Mouse (Mus musculus) midbrain, embryonic 16.5 days (tissue): Measurements from ENCODE around the gene Rnaset2b. TPM values are rescaled to one million over a fixed set of nuclear protein-coding genes. Genes with fewer than 3 reads are reported as not detected.
"Not testable (repeated sequence)": the region's sequence is repeated elsewhere in the genome, so short reads cannot be mapped to it uniquely, and the experiment has no call there.

Experiments used
- ATAC-seq: fragments of 200-750 bp; cut with Nextera tagmentation; 2 replicates; pipeline ENCODE4 v1.8.0; 2017; ENCODE audit warnings: moderate TSS enrichment
- H3K27ac ChIP-seq: fragments of 300-500 bp; sonication (generic); 2 replicates; pipeline ENCODE4 v1.5.1; 2014; ENCODE audit warnings: mild to moderate bottlenecking, low read length, mixed read lengths
- H3K27me3 ChIP-seq: fragments of 300-500 bp; sonication (generic); 2 replicates; pipeline ENCODE4 v1.6.1; 2014; ENCODE audit warnings: low read depth, low read length, mixed read lengths; ENCODE audit not compliant: control insufficient read depth, insufficient read depth
- H3K36me3 ChIP-seq: fragments of 300-500 bp; sonication (generic); 2 replicates; pipeline ENCODE4 v1.6.1; 2014; ENCODE audit warnings: mild to moderate bottlenecking, low read length, moderate library complexity, mixed read lengths; ENCODE audit not compliant: control insufficient read depth, insufficient read depth
- H3K4me1 ChIP-seq: fragments of 300-500 bp; sonication (generic); 2 replicates; pipeline ENCODE4 v1.6.1; 2014; ENCODE audit warnings: mild to moderate bottlenecking, low read length, mixed read lengths; ENCODE audit not compliant: control insufficient read depth, insufficient read depth
- H3K4me2 ChIP-seq: fragments of 300-500 bp; sonication (generic); 2 replicates; pipeline ENCODE4 v1.6.1; 2014; ENCODE audit warnings: mild to moderate bottlenecking, low read length, mixed read lengths
- H3K4me3 ChIP-seq: fragments of 300-500 bp; sonication (generic); 2 replicates; pipeline ENCODE4 v1.5.1; 2014; ENCODE audit warnings: low read depth, mild to moderate bottlenecking, low read length, moderate library complexity, mixed read lengths
- H3K9ac ChIP-seq: fragments of 300-500 bp; sonication (generic); 2 replicates; pipeline ENCODE4 v1.6.1; 2014; ENCODE audit warnings: low read depth, low read length, mixed read lengths
- H3K9me3 ChIP-seq: fragments of 300-500 bp; sonication (generic); replicated peaks from 2 replicates; pipeline ENCODE4 v1.6.1; 2014; ENCODE audit warnings: mild to moderate bottlenecking, low read length, mixed read lengths; ENCODE audit not compliant: control insufficient read depth, poor library complexity, severe bottlenecking
- WGBS: fragments of 180-500 bp; shearing (Covaris S2); extraction: QIAGEN DNeasy Blood & Tissue Kit; methylation state at CpG from one replicate; pipeline ENCODE4 v1.1.7; 2014; 5-methylcytosine and 5-hydroxymethylcytosine counted together
- polyA plus RNA-seq: library from polyadenylated mRNA; unstranded; fragments of >200 nt; fragmentation: Nextera tagmentation; extraction: Ambion mirVana; gene quantifications from 2 replicates; pipeline ENCODE4 v1.2.1, GENCODE M21; 2015

The Rnaset2b gene
- polyA plus RNA-seq: 66.0 and 76.3 TPM in 2 replicates

GRCm38 (mm10) chr17:6970334-6970733, at the start of gene Rnaset2b:
Rnaset2b (plus strand) TSS chr17:6970634.
- not testable (repeated sequence) for ATAC-seq

GRCm38 (mm10) chr17:6931625-6932024, 38.8 kb upstream of the Rnaset2b start:
- not testable (repeated sequence) for H3K4me3 ChIP-seq, H3K4me2 ChIP-seq, H3K27ac ChIP-seq, H3K9ac ChIP-seq, H3K9me3 ChIP-seq, ATAC-seq, H3K4me1 ChIP-seq, H3K36me3 ChIP-seq, H3K27me3 ChIP-seq
- 80% methylated on average over 5 of the region's 7 CpGs for WGBS

More at GRCm38 (mm10) chr17:6970334-6970733, at the start of gene Rnaset2b:
- H3K27me3 ChIP-seq, H3K4me2 ChIP-seq, H3K4me1 ChIP-seq, H3K9me3 ChIP-seq, H3K4me3 ChIP-seq, H3K27ac ChIP-seq, H3K36me3 ChIP-seq, H3K9ac ChIP-seq: not testable (repeated sequence)
- WGBS: no CpG with 5 or more reads among the region's 8 CpGs

GRCm38 (mm10) chr17:6942560-6942959, 27.9 kb upstream of the Rnaset2b start:
- ATAC-seq, H3K27ac ChIP-seq, H3K36me3 ChIP-seq, H3K4me3 ChIP-seq, H3K9ac ChIP-seq, H3K4me2 ChIP-seq, H3K4me1 ChIP-seq, H3K27me3 ChIP-seq, H3K9me3 ChIP-seq: not testable (repeated sequence)
- no CpG with 5 or more reads among the region's 4 CpGs for WGBS

GRCm38 (mm10) chr17:6947637-6947983, 22.8 kb upstream of the Rnaset2b start:
- H3K9ac ChIP-seq: peak overlapping the region; percentile 79
- H3K36me3 ChIP-seq, H3K27me3 ChIP-seq, H3K4me1 ChIP-seq, H3K9me3 ChIP-seq: not testable (repeated sequence)
- H3K4me2 ChIP-seq: peak overlapping the region; percentile 61
- peak overlapping the region; percentile 86 for H3K27ac ChIP-seq
- WGBS: no CpG with 5 or more reads among the region's 8 CpGs
- peak; percentile 49; the same call in 1 of the 2 replicates for ATAC-seq
- peak overlapping the region; percentile 55 for H3K4me3 ChIP-seq

- Histone ChIP-seq H3K27ac (peak within 1 kb of the TSS; percentile 86), H3K9ac (peak within 1 kb of the TSS; percentile 79), H3K4me2 (peak within 1 kb of the TSS; percentile 61), H3K4me3 (peak within 1 kb of the TSS; percentile 55)
- H3K9me3 ChIP-seq, H3K36me3 ChIP-seq, H3K4me1 ChIP-seq, H3K27me3 ChIP-seq: not testable (repeated sequence)
- ATAC-seq: peak; percentile 99
- WGBS: under 1% methylated on average over 68 of the region's 73 CpGs
Observed at GRCm38 (mm10) chr17:6947984-6948768, 22.3 kb upstream of the Rnaset2b start, which contains the start of gene Rsph3b. Rsph3b (minus strand) TSS chr17:6948682.

GRCm38 (mm10) chr17:6948769-6949228, 21.6 kb upstream of the Rnaset2b start:
- Histone ChIP-seq H3K27ac (peak overlapping the region; percentile 86), H3K4me3 (peak overlapping the region; percentile 55), H3K4me2 (peak overlapping the region; percentile 61), H3K9ac (peak overlapping the region; percentile 79)
- WGBS: 16% methylated on average over 9 of the region's 9 CpGs
- peak; percentile 33 for ATAC-seq
- H3K4me1 ChIP-seq, H3K9me3 ChIP-seq, H3K36me3 ChIP-seq, H3K27me3 ChIP-seq: not testable (repeated sequence)

- 87% methylated on average over 5 of the region's 8 CpGs for WGBS
- not testable (repeated sequence) for H3K27ac ChIP-seq, H3K36me3 ChIP-seq, H3K4me1 ChIP-seq, H3K4me3 ChIP-seq, H3K4me2 ChIP-seq, H3K27me3 ChIP-seq, ATAC-seq, H3K9me3 ChIP-seq, H3K9ac ChIP-seq
Observed at GRCm38 (mm10) chr17:6958881-6959280, 11.6 kb upstream of the Rnaset2b start.

GRCm38 (mm10) chr17:6959543-6960259, 10.7 kb upstream of the Rnaset2b start:
- not testable (repeated sequence) for ATAC-seq
- 66% methylated on average over 4 of the region's 6 CpGs for WGBS

GRCm38 (mm10) chr17:6960349-6960748, 10.1 kb upstream of the Rnaset2b start:
- H3K4me3 ChIP-seq: peak overlapping the region; percentile 46
- not testable (repeated sequence) for H3K4me1 ChIP-seq, H3K36me3 ChIP-seq, H3K27me3 ChIP-seq, ATAC-seq, H3K27ac ChIP-seq, H3K9me3 ChIP-seq
- WGBS: 0% methylated on average over 11 of the region's 12 CpGs
- peak overlapping the region; percentile 56; the same call in 1 of the 2 replicates for H3K9ac ChIP-seq
- H3K4me2 ChIP-seq: peak overlapping the region; percentile 48

More at GRCm38 (mm10) chr17:6959543-6960259, 10.7 kb upstream of the Rnaset2b start:
- not testable (repeated sequence) for H3K9me3 ChIP-seq, H3K36me3 ChIP-seq, H3K27ac ChIP-seq, H3K4me1 ChIP-seq, H3K27me3 ChIP-seq, H3K9ac ChIP-seq
- Histone ChIP-seq H3K4me2 (peak overlapping the region; percentile 48), H3K4me3 (peak overlapping the region; percentile 46)
